Mouse (Mus musculus) kidney, embryonic 15.5 days (tissue): ENCODE data around the gene Prrc2a. TPM values are rescaled to one million over a fixed set of nuclear protein-coding genes. Genes with fewer than 3 reads are reported as not detected.

Experiments used
- ATAC-seq: fragments of 200-750 bp; cut with Nextera tagmentation; replicated peaks from 2 replicates; pipeline ENCODE4 v1.8.0; 2017; ENCODE audit warnings: moderate TSS enrichment; ENCODE audit not compliant: low FRiP score
- H3K27ac ChIP-seq: fragments of 300-500 bp; sonication (generic); 2 replicates; pipeline ENCODE4 v1.5.1; 2015; ENCODE audit warnings: mild to moderate bottlenecking, inconsistent platforms
- H3K27me3 ChIP-seq: fragments of 300-500 bp; sonication (generic); 2 replicates; pipeline ENCODE4 v1.6.1; 2015; ENCODE audit warnings: inconsistent platforms
- H3K36me3 ChIP-seq: fragments of 300-500 bp; sonication (generic); 2 replicates; pipeline ENCODE4 v1.6.1; 2015; ENCODE audit warnings: inconsistent platforms
- H3K4me1 ChIP-seq: fragments of 300-500 bp; sonication (generic); 2 replicates; pipeline ENCODE4 v1.6.1; 2015; ENCODE audit warnings: inconsistent platforms
- H3K4me2 ChIP-seq: fragments of 300-500 bp; sonication (generic); 2 replicates; pipeline ENCODE4 v1.6.1; 2015; ENCODE audit warnings: moderate library complexity, mild to moderate bottlenecking, inconsistent platforms
- H3K4me3 ChIP-seq: fragments of 300-500 bp; sonication (generic); replicated peaks from 2 replicates; pipeline ENCODE4 v1.5.1; 2015; ENCODE audit warnings: mild to moderate bottlenecking, inconsistent platforms
- H3K9ac ChIP-seq: fragments of 300-500 bp; sonication (generic); 2 replicates; pipeline ENCODE4 v1.6.1; 2015; ENCODE audit warnings: mild to moderate bottlenecking, inconsistent platforms
- H3K9me3 ChIP-seq: fragments of 300-500 bp; sonication (generic); replicated peaks from 2 replicates; pipeline ENCODE4 v1.6.1; 2016; ENCODE audit warnings: inconsistent platforms
- WGBS: fragments of 180-500 bp; shearing (Covaris S2); methylation state at CpG from one replicate; pipeline ENCODE4 v1.1.7; 2015; ENCODE audit warnings: mixed read lengths; 5-methylcytosine and 5-hydroxymethylcytosine counted together
- polyA plus RNA-seq: library from polyadenylated mRNA; unstranded; fragments of >200 nt; fragmentation: Nextera tagmentation; extraction: Ambion mirVana; gene quantifications from 2 replicates; pipeline ENCODE4 v1.2.1, GENCODE M21; 2015

The Prrc2a gene
- polyA plus RNA-seq, 1 experiment from 2014 or later = 209 TPM

- H3K27me3 ChIP-seq = no peaks in the 10 kb centered on the region
- peaks cover 100% of the 10 kb centered on the region for H3K36me3 ChIP-seq
- H3K27ac ChIP-seq = no peak overlapping the region
- no peak overlapping the region for H3K9ac ChIP-seq
- no peak overlapping the region for H3K4me3 ChIP-seq
- ATAC-seq = no peak
- WGBS = 91% methylated on average over 8 of the region's 8 CpGs
- no peaks in the 10 kb centered on the region for H3K9me3 ChIP-seq
- H3K4me2 ChIP-seq = no peak overlapping the region
- H3K4me1 ChIP-seq = peaks cover 9% of the 10 kb centered on the region
Measured at GRCm38 (mm10) chr17:35157254-35157653, 7.4 kb downstream of the Prrc2a start.

GRCm38 (mm10) chr17:35156461-35157200, 8.1 kb downstream of the Prrc2a start:
- Histone ChIP-seq H3K4me2 (no peak overlapping the region), H3K4me1 (peaks cover 3% of the 10 kb centered on the region), H3K9me3 (no peaks in the 10 kb centered on the region), H3K36me3 (peaks cover 100% of the 10 kb centered on the region), H3K9ac (no peak overlapping the region), H3K27ac (no peak overlapping the region), H3K4me3 (no peak overlapping the region), H3K27me3 (no peaks in the 10 kb centered on the region)
- WGBS = 90% methylated on average over 33 of the region's 33 CpGs
- no peak for ATAC-seq

DNA sequence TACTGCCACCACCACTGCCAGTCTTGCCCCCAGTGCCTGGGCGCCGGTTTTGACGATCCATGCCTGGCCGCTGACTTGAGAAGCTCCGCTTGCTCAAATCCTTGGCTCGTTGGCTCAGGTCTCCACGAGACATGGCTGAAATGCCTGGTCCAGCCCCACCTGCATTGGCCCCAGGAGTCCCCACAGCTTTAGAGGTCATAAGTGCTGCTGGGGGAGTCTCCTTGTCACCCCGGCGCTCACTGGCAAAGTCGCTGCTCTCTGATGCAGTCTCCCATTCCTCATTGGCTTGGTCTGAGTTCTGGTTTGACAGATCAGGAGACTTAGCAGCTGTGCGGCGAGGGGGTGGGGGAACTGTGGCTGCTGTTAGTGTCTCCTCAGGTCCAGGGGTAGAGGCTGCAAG, 9.2 kb downstream of the Prrc2a start:
- no peak overlapping the region for H3K4me2 ChIP-seq
- peaks cover 99% of the 10 kb centered on the region for H3K36me3 ChIP-seq
- WGBS = 88% methylated on average over 12 of the region's 12 CpGs
- no peaks in the 10 kb centered on the region for H3K27me3 ChIP-seq
- H3K4me3 ChIP-seq = no peak overlapping the region
- no peak for ATAC-seq
- no peak overlapping the region for H3K27ac ChIP-seq
- no peaks in the 10 kb centered on the region for H3K4me1 ChIP-seq
- H3K9me3 ChIP-seq = no peaks in the 10 kb centered on the region
- no peak overlapping the region for H3K9ac ChIP-seq

DNA sequence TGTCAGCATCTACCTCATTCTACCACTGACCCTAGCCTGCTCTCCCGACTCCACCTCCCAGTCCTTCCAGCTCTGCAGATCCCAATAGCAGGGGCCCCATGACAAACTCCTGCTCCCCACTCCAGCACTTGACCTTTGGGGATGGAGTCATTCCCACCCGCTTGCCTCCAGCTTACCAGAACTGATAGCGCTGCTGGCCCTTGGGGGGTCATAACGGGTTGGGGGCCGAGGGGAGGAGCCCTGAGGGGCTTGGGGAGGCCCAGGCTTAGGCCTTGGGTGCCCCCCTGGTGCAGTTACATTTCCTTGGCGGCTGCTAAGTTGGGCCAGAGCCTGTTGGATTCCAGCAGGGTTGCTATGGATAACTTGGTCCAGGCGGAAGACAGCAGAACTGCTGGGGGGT, 10.1 kb downstream of the Prrc2a start:
- Histone ChIP-seq H3K36me3 (peaks cover 99% of the 10 kb centered on the region), H3K4me1 (no peaks in the 10 kb centered on the region), H3K27me3 (no peaks in the 10 kb centered on the region), H3K9me3 (no peaks in the 10 kb centered on the region), H3K9ac (no peak overlapping the region), H3K27ac (no peak overlapping the region), H3K4me3 (no peak overlapping the region), H3K4me2 (no peak overlapping the region)
- no peak for ATAC-seq
- WGBS = 81% methylated on average over 7 of the region's 7 CpGs

- Histone ChIP-seq H3K4me3 (no peak overlapping the region), H3K36me3 (peaks cover 99% of the 10 kb centered on the region), H3K4me2 (no peak overlapping the region), H3K9me3 (no peaks in the 10 kb centered on the region), H3K4me1 (no peaks in the 10 kb centered on the region), H3K27ac (no peak overlapping the region), H3K9ac (no peak overlapping the region), H3K27me3 (no peaks in the 10 kb centered on the region)
- WGBS = 79% methylated on average over 4 of the region's 4 CpGs
- no peak for ATAC-seq
Measured at GRCm38 (mm10) chr17:35153931-35154330, 10.8 kb downstream of the Prrc2a start.

GRCm38 (mm10) chr17:35153077-35153476, 11.6 kb downstream of the Prrc2a start:
- peaks cover 99% of the 10 kb centered on the region for H3K36me3 ChIP-seq
- H3K27ac ChIP-seq = no peak overlapping the region
- H3K4me2 ChIP-seq = no peak overlapping the region
- no peaks in the 10 kb centered on the region for H3K9me3 ChIP-seq
- H3K4me3 ChIP-seq = no peak overlapping the region
- H3K9ac ChIP-seq = no peak overlapping the region
- H3K4me1 ChIP-seq = no peaks in the 10 kb centered on the region
- 88% methylated on average over 9 of the region's 9 CpGs for WGBS
- ATAC-seq = no peak
- H3K27me3 ChIP-seq = no peaks in the 10 kb centered on the region

DNA sequence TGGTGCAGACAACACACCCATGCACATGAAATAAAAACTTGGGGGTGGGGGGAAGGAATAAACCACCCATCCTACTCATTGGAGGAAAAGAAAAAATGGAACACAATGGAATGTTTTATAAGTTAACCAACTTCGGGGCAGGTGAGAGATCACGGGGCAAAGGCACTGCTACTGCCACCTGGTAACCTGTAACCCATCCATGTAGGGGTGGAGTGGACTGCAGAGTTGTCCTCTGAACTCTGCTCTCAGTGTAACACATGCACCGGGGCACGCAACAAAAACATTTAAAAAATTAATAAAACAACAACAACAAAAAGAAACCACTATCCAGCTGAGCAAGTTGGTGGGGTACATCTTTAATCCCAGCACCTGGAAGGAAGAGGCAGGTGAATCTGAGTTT, 12.6 kb downstream of the Prrc2a start:
- WGBS = 96% methylated on average over 4 of the region's 4 CpGs
- Histone ChIP-seq H3K4me3 (no peak overlapping the region), H3K27me3 (no peaks in the 10 kb centered on the region), H3K9me3 (no peaks in the 10 kb centered on the region), H3K4me2 (no peak overlapping the region), H3K27ac (no peak overlapping the region), H3K36me3 (peaks cover 99% of the 10 kb centered on the region), H3K4me1 (no peaks in the 10 kb centered on the region), H3K9ac (no peak overlapping the region)
- ATAC-seq = no peak

- ATAC-seq = no peak
- Histone ChIP-seq H3K27me3 (no peaks in the 10 kb centered on the region), H3K36me3 (peaks cover 99% of the 10 kb centered on the region), H3K9me3 (no peaks in the 10 kb centered on the region), H3K4me3 (no peak overlapping the region), H3K9ac (no peak overlapping the region), H3K4me1 (no peaks in the 10 kb centered on the region), H3K27ac (peak overlapping the region; percentile 28; the same call in 1 of the 2 replicates), H3K4me2 (no peak overlapping the region)
- WGBS = 66% methylated on average over 5 of the region's 5 CpGs
Measured at GRCm38 (mm10) chr17:35147922-35148639, 16.6 kb downstream of the Prrc2a start.

DNA sequence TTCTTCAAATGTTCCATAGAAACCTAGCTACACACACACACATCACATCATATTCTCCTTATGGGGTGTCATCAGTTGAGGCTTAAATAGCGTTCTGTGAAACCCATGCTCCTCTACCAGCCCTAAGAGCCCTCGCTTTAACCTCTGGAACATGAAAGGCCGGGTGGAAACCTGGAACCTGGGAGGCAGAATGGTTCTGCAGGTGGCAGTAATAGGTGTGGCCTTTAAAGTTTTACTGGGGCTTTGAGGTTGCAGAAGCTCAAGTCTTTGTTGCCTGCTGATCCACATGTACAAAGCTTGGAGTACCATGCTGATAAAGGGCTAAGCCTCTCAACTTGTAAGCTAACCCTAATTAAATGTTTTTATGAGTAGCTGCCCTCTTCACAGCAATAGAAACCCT, 17.3 kb downstream of the Prrc2a start:
- H3K36me3 ChIP-seq = peaks cover 99% of the 10 kb centered on the region
- 55% methylated on average over 3 of the region's 3 CpGs for WGBS
- no peaks in the 10 kb centered on the region for H3K9me3 ChIP-seq
- no peak for ATAC-seq
- no peak overlapping the region for H3K9ac ChIP-seq
- H3K27ac ChIP-seq = peak overlapping the region; percentile 28
- no peak overlapping the region for H3K4me2 ChIP-seq
- H3K27me3 ChIP-seq = no peaks in the 10 kb centered on the region
- H3K4me3 ChIP-seq = no peak overlapping the region
- no peaks in the 10 kb centered on the region for H3K4me1 ChIP-seq

DNA sequence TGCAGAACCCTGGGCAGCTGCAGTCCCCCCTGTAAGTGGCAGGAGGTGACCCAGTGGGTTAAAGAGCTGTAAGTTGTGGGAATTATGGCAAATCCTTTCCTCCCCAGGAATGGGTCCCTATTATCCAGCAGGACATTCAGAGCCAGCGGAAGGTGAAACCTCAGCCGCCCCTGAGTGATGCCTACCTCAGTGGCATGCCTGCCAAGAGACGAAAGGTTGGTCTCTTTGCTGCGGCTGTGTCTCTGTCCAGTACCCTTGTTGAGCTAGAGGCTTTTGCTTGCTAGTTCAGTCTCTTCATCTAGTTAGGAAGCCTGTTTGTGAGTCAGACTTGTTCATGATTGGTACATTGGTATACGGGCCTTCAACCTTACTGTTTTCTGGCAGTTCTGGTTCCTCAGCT, 18.6 kb downstream of the Prrc2a start:
- Histone ChIP-seq H3K4me2 (no peak overlapping the region), H3K9me3 (no peaks in the 10 kb centered on the region)
- 80% methylated on average over 5 of the region's 5 CpGs for WGBS

GRCm38 (mm10) chr17:35141971-35142370, 22.7 kb downstream of the Prrc2a start:
- H3K4me1 ChIP-seq = peaks cover 9% of the 10 kb centered on the region
- H3K27me3 ChIP-seq = no peaks in the 10 kb centered on the region
- peaks cover 94% of the 10 kb centered on the region for H3K36me3 ChIP-seq
- H3K9me3 ChIP-seq = no peaks in the 10 kb centered on the region
- no peak overlapping the region for H3K4me2 ChIP-seq
- no peak overlapping the region for H3K4me3 ChIP-seq
- H3K9ac ChIP-seq = no peak overlapping the region
- WGBS = 91% methylated on average over 6 of the region's 6 CpGs
- ATAC-seq = no peak
- no peak overlapping the region for H3K27ac ChIP-seq

More for the DNA sequence above, 18.6 kb downstream of the Prrc2a start:
- Histone ChIP-seq H3K9ac (no peak overlapping the region), H3K27ac (peak overlapping the region; percentile 14; the same call in 1 of the 2 replicates), H3K4me1 (no peaks in the 10 kb centered on the region), H3K4me3 (no peak overlapping the region), H3K27me3 (no peaks in the 10 kb centered on the region), H3K36me3 (peaks cover 99% of the 10 kb centered on the region)
- no peak for ATAC-seq

- Histone ChIP-seq H3K4me1 (peaks cover 18% of the 10 kb centered on the region), H3K4me3 (no peak overlapping the region), H3K27ac (no peak overlapping the region), H3K27me3 (no peaks in the 10 kb centered on the region), H3K4me2 (no peak overlapping the region), H3K9me3 (no peaks in the 10 kb centered on the region), H3K9ac (no peak overlapping the region), H3K36me3 (peaks cover 79% of the 10 kb centered on the region)
- 83% methylated on average over 16 of the region's 16 CpGs for WGBS
- no peak for ATAC-seq
Measured at GRCm38 (mm10) chr17:35140490-35140996, 24.2 kb downstream of the Prrc2a start.
